Mouse (Mus musculus): ENCODE data around the gene Kantr. TPM values are rescaled to one million over a fixed set of nuclear protein-coding genes. Genes with fewer than 3 reads are reported as not detected.

Gene Kantr
- polyA plus RNA-seq, 1 experiment from 2014 or later: 21.9 TPM

Other genes with a start within 250 kb of the Kantr start
- 0.49 and 1.2 TPM in 2 replicates for gene Iqsec2, start 183.2 kb downstream of the Kantr start, polyA plus RNA-seq (2016; fragmentation: Nextera tagmentation; extraction: Ambion mirVana)
- gene Kdm5c, start 94.5 kb downstream of the Kantr start, polyA plus RNA-seq (2016; fragmentation: Nextera tagmentation; extraction: Ambion mirVana): 67.1 and 70.5 TPM in 2 replicates
- gene Tspyl2, start 14.9 kb upstream of the Kantr start, polyA plus RNA-seq (2016; fragmentation: Nextera tagmentation; extraction: Ambion mirVana): 29.4 and 32.5 TPM in 2 replicates
- gene Gpr173, start 41.2 kb upstream of the Kantr start, polyA plus RNA-seq (2016; fragmentation: Nextera tagmentation; extraction: Ambion mirVana): 3.6 and 4.1 TPM in 2 replicates
- gene Cldn34a, start 235.8 kb upstream of the Kantr start, polyA plus RNA-seq (2016; fragmentation: Nextera tagmentation; extraction: Ambion mirVana): not detected in 2 replicates